Mouse (Mus musculus) heart, embryonic 16.5 days (tissue): ENCODE data around the gene Tbx21. TPM values are rescaled to one million over a fixed set of nuclear protein-coding genes. Genes with fewer than 3 reads are reported as not detected.
A peak's percentile ranks its signal among the peaks of the same experiment; 100 is the strongest.

ENCODE experiments used
- ATAC-seq: fragments of 200-750 bp; cut with Nextera tagmentation; replicated peaks from 2 replicates; pipeline ENCODE4 v1.8.0; 2017; ENCODE audit warnings: moderate number of reproducible peaks; ENCODE audit not compliant: insufficient read depth, low FRiP score; ENCODE audit errors: extremely low read depth
- H3K27ac ChIP-seq: fragments of 300-500 bp; sonication (generic); 2 replicates; pipeline ENCODE4 v1.5.1; 2014; ENCODE audit warnings: mild to moderate bottlenecking, low read length, control low read depth, moderate library complexity
- H3K27me3 ChIP-seq: fragments of 300-500 bp; sonication (generic); 2 replicates; pipeline ENCODE4 v1.6.1; 2014; ENCODE audit warnings: low read length, mixed read lengths; ENCODE audit not compliant: control insufficient read depth, insufficient read depth
- H3K36me3 ChIP-seq: fragments of 300-500 bp; sonication (generic); 2 replicates; pipeline ENCODE4 v1.6.1; 2014; ENCODE audit not compliant: control insufficient read depth, insufficient read depth
- H3K4me1 ChIP-seq: fragments of 300-500 bp; sonication (generic); 2 replicates; pipeline ENCODE4 v1.6.1; 2014; ENCODE audit warnings: low read length, mixed read lengths; ENCODE audit not compliant: control insufficient read depth, insufficient read depth
- H3K4me2 ChIP-seq: fragments of 300-500 bp; sonication (generic); 2 replicates; pipeline ENCODE4 v1.6.1; 2014; ENCODE audit warnings: low read depth, mild to moderate bottlenecking, control low read depth, low read length
- H3K4me3 ChIP-seq: fragments of 300-500 bp; sonication (generic); 2 replicates; pipeline ENCODE4 v1.5.1; 2014; ENCODE audit warnings: mild to moderate bottlenecking, control low read depth, low read length
- H3K9ac ChIP-seq: fragments of 300-500 bp; sonication (generic); 2 replicates; pipeline ENCODE4 v1.6.1; 2014; ENCODE audit warnings: low read length, control low read depth
- H3K9me3 ChIP-seq: fragments of 300-500 bp; sonication (generic); replicated peaks from 2 replicates; pipeline ENCODE4 v1.6.1; 2016; ENCODE audit warnings: low read length; ENCODE audit not compliant: control insufficient read depth
- WGBS: fragments of 180-500 bp; shearing (Covaris S2); extraction: QIAGEN DNeasy Blood & Tissue Kit; methylation state at CpG from one replicate; pipeline ENCODE4 v1.1.7; 2014; 5-methylcytosine and 5-hydroxymethylcytosine counted together
- polyA plus RNA-seq: library from polyadenylated mRNA; unstranded; fragments of >200 nt; fragmentation: Nextera tagmentation; extraction: Ambion mirVana; gene quantifications from 2 replicates; pipeline ENCODE4 v1.2.1, GENCODE M21; 2015

The Tbx21 gene
- polyA plus RNA-seq, 1 experiment from 2014 or later: 0.46 TPM

DNA sequence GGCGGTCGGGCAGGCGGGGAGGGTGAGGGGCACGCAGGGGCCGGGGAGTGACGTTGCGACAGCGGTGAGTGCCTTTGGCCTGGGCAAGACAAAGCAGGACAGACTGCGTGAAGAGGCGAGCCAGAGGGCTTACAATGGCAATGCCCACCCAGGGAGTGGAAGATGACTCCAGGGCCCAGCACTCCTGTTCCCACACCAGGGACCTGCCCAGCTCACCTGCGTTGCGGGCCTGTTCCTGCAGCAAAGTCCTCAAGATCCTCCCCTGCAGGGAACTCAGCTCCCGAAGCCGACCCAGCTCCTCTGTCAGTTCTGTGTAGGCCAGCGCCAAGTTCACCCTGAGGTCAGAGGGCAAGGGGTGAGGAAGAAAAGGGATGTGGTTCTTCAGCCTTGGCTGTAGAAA, 24.1 kb upstream of the Tbx21 start:
- H3K4me1 ChIP-seq: no peaks in the 10 kb centered on the region
- no peak overlapping the region for H3K27ac ChIP-seq
- peak overlapping the region; percentile 63 for H3K9ac ChIP-seq
- no peaks in the 10 kb centered on the region for H3K36me3 ChIP-seq
- peak overlapping the region; percentile 78 for H3K4me2 ChIP-seq
- 36% methylated on average over 14 of the region's 15 CpGs for WGBS
- H3K9me3 ChIP-seq: no peaks in the 10 kb centered on the region
- ATAC-seq: no peak; the same call in 1 of the 2 replicates
- H3K4me3 ChIP-seq: peak overlapping the region; percentile 51
- H3K27me3 ChIP-seq: peaks cover 11% of the 10 kb centered on the region

DNA sequence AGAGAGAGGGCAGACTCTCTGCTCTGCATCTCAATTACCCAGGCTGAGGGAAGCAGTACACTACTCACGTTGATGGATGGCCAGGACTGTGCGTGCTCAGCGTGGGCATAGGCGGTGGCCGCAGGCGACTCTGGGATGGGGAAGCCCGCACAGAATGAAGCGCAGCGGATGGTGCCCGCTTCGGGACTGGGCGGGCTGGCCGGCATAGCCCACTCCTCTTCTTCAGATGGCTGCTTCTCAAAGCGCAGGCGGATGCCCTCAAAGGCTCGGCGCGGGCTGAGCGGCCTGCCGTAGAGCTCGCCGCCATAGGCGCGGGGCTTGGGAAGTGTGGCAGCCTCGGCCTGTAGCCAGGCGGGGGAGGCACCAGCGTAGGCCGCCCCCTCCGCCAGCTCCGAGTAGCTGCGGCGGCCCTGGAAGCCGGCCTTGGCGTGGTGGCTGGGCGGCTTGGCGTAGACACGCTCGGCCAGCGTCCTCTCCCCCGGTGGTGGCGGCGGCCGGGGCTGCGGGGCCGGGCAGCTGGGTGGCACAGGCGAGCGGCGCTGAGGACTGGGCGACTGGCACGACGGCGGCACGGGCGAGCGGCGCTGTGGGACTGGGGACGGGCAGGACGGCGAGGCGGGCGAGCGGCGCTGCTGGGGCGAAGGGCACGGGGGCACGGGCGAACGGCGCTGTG, 23.6 kb upstream of the Tbx21 start:
- Histone ChIP-seq H3K4me1 (no peaks in the 10 kb centered on the region), H3K9me3 (no peaks in the 10 kb centered on the region), H3K27ac (no peak overlapping the region), H3K27me3 (peaks cover 11% of the 10 kb centered on the region), H3K9ac (peak overlapping the region; percentile 63), H3K36me3 (no peaks in the 10 kb centered on the region), H3K4me2 (peak overlapping the region; percentile 78), H3K4me3 (peak overlapping the region; percentile 51)
- WGBS: 27% methylated on average over 69 of the region's 69 CpGs
- ATAC-seq: peak; percentile 42; the same call in 1 of the 2 replicates

- no peaks in the 10 kb centered on the region for H3K9me3 ChIP-seq
- no peaks in the 10 kb centered on the region for H3K4me1 ChIP-seq
- H3K9ac ChIP-seq: no peak overlapping the region
- no peaks in the 10 kb centered on the region for H3K36me3 ChIP-seq
- H3K4me2 ChIP-seq: no peak overlapping the region
- no peak overlapping the region for H3K27ac ChIP-seq
- peaks cover 16% of the 10 kb centered on the region for H3K27me3 ChIP-seq
- no peak overlapping the region for H3K4me3 ChIP-seq
- no peak for ATAC-seq
- 43% methylated on average over 5 of the region's 5 CpGs for WGBS
Observed at GRCm38 (mm10) chr11:97133270-97133669, 18.1 kb upstream of the Tbx21 start.

DNA sequence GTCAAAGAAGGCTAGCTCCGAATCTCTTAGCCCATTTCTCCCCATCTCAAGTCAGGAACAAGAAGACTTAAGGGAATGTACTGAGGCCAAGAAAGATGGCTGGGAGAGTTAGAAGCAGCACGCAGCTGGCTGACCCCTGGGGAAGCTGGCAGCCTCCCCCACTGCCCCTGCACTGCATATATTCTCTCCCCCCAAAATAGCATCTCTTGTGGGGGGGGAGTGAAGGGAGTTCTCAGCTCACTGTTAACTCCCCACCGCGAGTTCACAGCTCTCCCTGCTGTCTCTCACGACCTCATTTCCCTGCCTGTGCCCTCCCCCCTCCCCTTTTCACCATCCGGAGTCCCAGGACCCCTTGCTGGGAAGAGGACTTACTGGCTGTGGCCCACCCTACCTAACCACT, 17.1 kb upstream of the Tbx21 start:
- peaks cover 13% of the 10 kb centered on the region for H3K27me3 ChIP-seq
- WGBS: 15% methylated on average over 6 of the region's 6 CpGs
- ATAC-seq: no peak

GRCm38 (mm10) chr11:97131683-97132082, 16.6 kb upstream of the Tbx21 start:
- Histone ChIP-seq H3K4me1 (peaks cover 8% of the 10 kb centered on the region), H3K27ac (no peak overlapping the region), H3K9ac (no peak overlapping the region), H3K4me3 (no peak overlapping the region), H3K4me2 (no peak overlapping the region), H3K27me3 (peaks cover 13% of the 10 kb centered on the region), H3K9me3 (no peaks in the 10 kb centered on the region), H3K36me3 (no peaks in the 10 kb centered on the region)
- WGBS: 59% methylated on average over 2 of the region's 2 CpGs
- no peak for ATAC-seq

More for the DNA sequence above, 17.1 kb upstream of the Tbx21 start:
- no peaks in the 10 kb centered on the region for H3K36me3 ChIP-seq
- no peaks in the 10 kb centered on the region for H3K9me3 ChIP-seq
- no peak overlapping the region for H3K27ac ChIP-seq
- H3K4me2 ChIP-seq: no peak overlapping the region
- H3K4me3 ChIP-seq: no peak overlapping the region
- H3K9ac ChIP-seq: no peak overlapping the region
- H3K4me1 ChIP-seq: peaks cover 5% of the 10 kb centered on the region

- H3K27ac ChIP-seq: no peak overlapping the region
- H3K9me3 ChIP-seq: no peaks in the 10 kb centered on the region
- WGBS: 69% methylated on average over 7 of the region's 7 CpGs
- peaks cover 12% of the 10 kb centered on the region for H3K27me3 ChIP-seq
- ATAC-seq: no peak
- H3K4me2 ChIP-seq: no peak overlapping the region
- H3K9ac ChIP-seq: no peak overlapping the region
- H3K4me1 ChIP-seq: peaks cover 9% of the 10 kb centered on the region
- H3K4me3 ChIP-seq: no peak overlapping the region
- H3K36me3 ChIP-seq: no peaks in the 10 kb centered on the region
Observed at GRCm38 (mm10) chr11:97130318-97130717, 15.2 kb upstream of the Tbx21 start.

GRCm38 (mm10) chr11:97128956-97129355, 13.8 kb upstream of the Tbx21 start:
- peaks cover 12% of the 10 kb centered on the region for H3K27me3 ChIP-seq
- H3K9me3 ChIP-seq: no peaks in the 10 kb centered on the region
- peaks cover 9% of the 10 kb centered on the region for H3K4me1 ChIP-seq
- H3K36me3 ChIP-seq: no peaks in the 10 kb centered on the region
- no peak overlapping the region for H3K4me3 ChIP-seq
- no peak for ATAC-seq
- H3K9ac ChIP-seq: no peak overlapping the region
- no peak overlapping the region for H3K27ac ChIP-seq
- WGBS: 68% methylated on average over 3 of the region's 3 CpGs
- H3K4me2 ChIP-seq: no peak overlapping the region

DNA sequence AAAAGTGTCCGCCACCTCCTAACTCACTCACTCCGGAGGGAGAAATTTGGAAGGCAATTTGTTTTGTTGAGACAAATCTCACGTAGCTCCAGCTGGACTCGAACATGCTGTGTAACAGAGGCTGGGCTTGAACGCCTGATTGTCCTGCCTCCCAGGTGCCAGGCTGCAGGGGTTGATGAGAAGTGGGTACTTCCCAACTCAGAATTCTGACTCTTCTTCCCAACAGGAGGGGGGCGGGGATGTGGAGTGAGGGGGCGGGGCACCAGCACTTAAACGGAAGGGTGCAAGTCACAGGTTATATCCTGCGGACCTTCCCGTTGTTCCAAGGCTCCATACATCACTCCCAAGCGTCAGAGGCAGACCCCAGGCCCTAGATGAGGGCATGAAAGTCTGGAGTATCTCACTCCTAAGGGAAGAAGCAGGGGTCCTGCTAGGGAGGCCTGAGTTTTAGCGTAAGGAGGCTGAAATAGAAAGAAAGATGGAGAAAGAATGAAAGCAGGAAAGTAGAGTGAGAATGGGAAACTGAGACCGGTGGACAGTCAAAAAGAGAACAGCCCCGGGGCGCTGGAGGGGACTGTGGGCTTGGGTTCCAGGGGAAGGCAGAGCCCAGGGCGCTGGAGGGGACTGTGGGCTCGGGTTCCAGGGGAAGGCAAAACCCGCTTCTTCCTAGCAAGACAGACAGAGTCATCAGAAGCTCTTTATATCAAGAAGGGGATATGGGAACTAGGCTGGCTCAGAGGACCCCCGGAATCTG, 12.5 kb upstream of the Tbx21 start:
- 26% methylated on average over 19 of the region's 19 CpGs for WGBS
- Histone ChIP-seq H3K27ac (no peak overlapping the region), H3K27me3 (peaks cover 12% of the 10 kb centered on the region)

More for the DNA sequence above, 12.5 kb upstream of the Tbx21 start:
- ATAC-seq: no peak
- Histone ChIP-seq H3K9me3 (no peaks in the 10 kb centered on the region), H3K4me3 (peak overlapping the region; percentile 66), H3K9ac (peak overlapping the region; percentile 77), H3K36me3 (no peaks in the 10 kb centered on the region), H3K4me1 (peaks cover 9% of the 10 kb centered on the region), H3K4me2 (peak overlapping the region; percentile 98)
